Mouse (Mus musculus): Measurements from ENCODE around the gene Abhd12. TPM values are rescaled to one million over a fixed set of nuclear protein-coding genes. Genes with fewer than 3 reads are reported as not detected.

Gene Abhd12
- 45.8 and 49.3 TPM in 2 replicates for polyA plus RNA-seq (2012)

DNA sequence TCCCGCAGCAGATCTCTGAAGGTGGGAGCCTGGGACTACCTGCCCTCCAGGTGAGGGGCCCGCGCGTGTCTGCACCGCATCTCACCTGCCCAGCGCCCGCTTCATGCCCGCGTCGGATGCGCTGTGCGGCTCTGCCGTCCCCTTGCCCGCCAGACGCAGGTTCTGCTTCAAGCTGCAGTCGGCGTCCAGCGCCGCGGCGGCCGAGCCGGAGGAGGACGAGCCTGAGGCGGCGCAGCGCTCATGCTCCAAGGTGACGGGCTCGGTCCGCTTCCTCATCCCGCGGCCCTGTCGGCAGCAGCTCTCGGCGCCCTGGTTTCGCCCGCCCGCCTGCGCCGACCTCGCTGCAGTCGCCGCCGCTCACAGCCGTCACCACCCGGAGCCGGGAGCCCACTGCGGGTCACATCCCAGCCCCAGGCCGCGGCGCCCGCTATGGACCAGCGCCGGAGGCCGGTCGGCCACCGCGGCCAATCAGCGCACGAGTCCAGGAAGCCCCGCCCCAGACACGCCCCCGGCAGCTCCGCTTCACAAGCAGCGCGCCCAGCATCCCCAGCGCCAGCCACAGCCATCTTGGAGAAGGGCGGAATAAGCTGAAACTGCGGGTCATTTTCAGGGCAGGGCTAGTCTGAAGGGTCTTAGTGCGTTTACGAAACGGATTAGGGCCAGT is at the start of gene Abhd12:
TSS of gene Abhd12 (minus strand) at position 470 of the 664 bp plus-strand sequence.

DNA sequence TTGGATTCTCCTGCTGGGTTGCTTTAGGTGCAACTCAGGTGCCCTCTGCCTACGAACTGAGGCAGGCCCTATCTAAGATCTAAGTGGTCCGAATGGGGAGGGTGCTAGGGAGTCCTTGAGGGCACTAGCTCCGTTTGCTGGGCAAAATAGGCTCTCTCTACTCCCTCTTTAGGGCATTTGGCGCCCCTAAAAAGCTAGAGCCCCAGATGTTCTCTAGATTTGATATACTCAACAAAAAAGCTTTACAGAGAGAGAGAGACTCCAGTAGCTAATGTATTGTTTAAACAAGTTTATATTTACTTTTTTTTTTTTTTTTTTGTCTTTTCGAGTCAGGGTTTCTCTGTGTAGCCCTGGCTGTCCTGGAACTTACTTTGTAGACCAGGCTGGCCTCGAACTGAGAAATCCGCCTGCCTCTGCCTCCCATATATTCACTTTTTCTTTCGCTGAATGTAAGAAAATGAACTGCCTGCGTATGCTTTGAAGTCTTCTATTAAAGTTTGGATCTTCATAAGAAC is 452 bp upstream of the Abhd12 start, which contains the start of gene Gins1:
TSS of gene Gins1 (plus strand) at position 465 of the 515 bp plus-strand sequence.

DNA sequence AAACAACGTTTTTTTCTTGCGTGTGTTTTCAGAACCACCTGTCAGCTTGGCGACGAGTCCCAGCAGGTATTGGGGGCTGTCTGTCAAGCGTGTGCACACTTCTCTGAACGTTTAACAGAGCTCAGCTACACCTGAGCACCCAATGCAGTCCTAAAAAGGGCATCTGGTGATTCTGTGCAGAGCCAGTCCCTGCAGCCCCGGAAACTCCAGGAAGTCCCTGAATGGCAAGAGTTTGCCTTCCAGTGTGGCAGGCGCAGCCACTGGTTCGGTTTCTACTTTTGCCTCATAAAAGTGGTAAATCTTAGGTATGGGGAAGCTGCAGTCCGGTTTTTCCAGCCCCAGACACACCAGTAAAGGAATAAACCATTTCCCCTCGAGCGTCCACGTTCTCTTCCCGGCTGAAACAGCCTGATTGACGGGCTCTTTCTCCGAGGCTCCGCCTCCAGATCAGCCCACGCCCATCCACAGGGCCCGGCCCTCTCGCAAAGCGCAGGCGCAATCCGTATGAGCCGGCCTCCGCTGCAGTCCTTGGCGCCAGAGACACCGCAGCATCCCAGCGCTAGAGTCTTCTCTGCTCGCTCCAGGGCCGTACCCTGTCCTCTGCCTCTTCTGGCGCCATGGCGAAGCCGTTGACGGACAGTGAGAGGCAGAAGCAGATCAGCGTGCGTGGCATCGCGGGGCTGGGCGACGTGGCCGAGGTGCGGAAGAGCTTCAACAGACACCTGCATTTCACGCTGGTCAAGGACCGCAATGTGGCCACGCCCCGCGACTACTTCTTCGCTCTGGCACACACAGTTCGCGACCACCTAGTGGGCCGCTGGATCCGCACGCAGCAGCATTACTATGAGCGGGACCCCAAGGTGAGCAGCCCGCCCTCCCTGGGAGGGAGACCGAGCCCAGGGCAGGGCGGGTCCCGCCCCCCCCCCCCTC is 118.0 kb downstream of the Abhd12 start, which contains the start of gene Pygb:
TSS of gene Pygb (plus strand) at position 485 of the 930 bp plus-strand sequence.

Other genes starting within 250 kb of the Abhd12 start
- gene Acss1, start 236.2 kb downstream of the Abhd12 start, polyA plus RNA-seq (2012): 7.0 and 10.9 TPM in 2 replicates
- not detected in 2 replicates for gene Vsx1, start 215.4 kb downstream of the Abhd12 start, polyA plus RNA-seq (2012)
- gene Entpd6, start 155.7 kb downstream of the Abhd12 start, polyA plus RNA-seq (2012): 41.0 and 50.0 TPM in 2 replicates
- 23.0 and 23.5 TPM in 2 replicates for gene Pygb, start 118.0 kb downstream of the Abhd12 start, polyA plus RNA-seq (2012)
- 23.1 and 27.0 TPM in 2 replicates for gene Gins1, start 659 bp upstream of the Abhd12 start, polyA plus RNA-seq (2012)
- 1.6 and 2.2 TPM in 2 replicates for gene Ninl, start 134.6 kb upstream of the Abhd12 start, polyA plus RNA-seq (2012)
- gene Nanp, start 134.7 kb upstream of the Abhd12 start, polyA plus RNA-seq (2012): 9.7 and 13.9 TPM in 2 replicates
- not detected in 2 replicates for gene Gm14151, start 187.6 kb upstream of the Abhd12 start, polyA plus RNA-seq (2012)
- gene Gm14147, start 193.5 kb upstream of the Abhd12 start, polyA plus RNA-seq (2012): not detected in 2 replicates

Data from megakaryocyte-erythroid progenitor cell, adult 5 weeks (primary cell).